Mouse (Mus musculus): Measurements from ENCODE around the gene P4htm.

P4htm gene

GRCm38 (mm10) chr9:108545986-108546385 lies 51.5 kb downstream of the P4htm start:
- DNase-seq: no peak

- DNase-seq: no peak
Observed at GRCm38 (mm10) chr9:108540846-108541245, 56.6 kb downstream of the P4htm start.

GRCm38 (mm10) chr9:108531496-108531895 lies 66.0 kb downstream of the P4htm start:
- no peak for DNase-seq

- no peak for DNase-seq
Observed at GRCm38 (mm10) chr9:108530954-108531353, 66.5 kb downstream of the P4htm start.

Data from right cerebral cortex, postnatal 14 days (tissue).